Mouse (Mus musculus): ENCODE measurements around the gene Nt5dc1. TPM values are rescaled to one million over a fixed set of nuclear protein-coding genes. Genes with fewer than 3 reads are reported as not detected.
"Not testable (repeated sequence)": the region's sequence is repeated elsewhere in the genome, so short reads cannot be mapped to it uniquely, and the experiment has no call there.

Nt5dc1 gene
- total RNA-seq (2021) (10 to 100 TPM in 1 of 2 experiments, 1 to 10 TPM in 1; 10.0 to 10.6 TPM), polyA plus RNA-seq (2012; rRNA removed) (4.0 and 6.2 TPM in 2 replicates)
- long read RNA-seq, transcript Nt5dc1-201 (12 exons, 2,743 nt), result major isoform, 5 of 11 reads
- long read RNA-seq, partial matches to known transcripts, result 0 of 11 reads
- long read RNA-seq, other reads (novel, unspliced or antisense), result 3 of 11 reads

- Histone ChIP-seq H3K4me1 (ENCODE audit: control insufficient read depth, insufficient read depth, low read length) (peaks cover 5% of the 10 kb centered on the region), H3K36me3 (ENCODE audit: control insufficient read depth, insufficient read depth, low read length) (peaks cover 7% of the 10 kb centered on the region), H3K9ac (ENCODE audit: low read depth, low read length) (peak within 1 kb of the TSS; percentile 97), H3K79me2 (replicated peaks; ENCODE audit: control insufficient read depth, insufficient read depth, low read length) (no peaks in the 10 kb centered on the region), H3K27me3 (ENCODE audit: control insufficient read depth, insufficient read depth, low read length) (no peaks in the 10 kb centered on the region), H3K27ac (peak within 1 kb of the TSS; percentile 91), H3K4me3 (peak within 1 kb of the TSS; percentile 85)
- intact Hi-C loops (cut with DNase I), result loop anchor here (5.0 to 10.0 kb wide), 2 partner anchors 136 to 383 kb away; partner anchors contain the start of genes Trappc3l and Tspyl1
- peak; percentile 93 to 95 for DNase-seq
- WGBS, result under 1% methylated on average over 49 of the region's 49 CpGs
- TF ChIP-seq CTCF (IDR thresholded peaks at IDR 0.05), result no peak
- peak; percentile 86 for TF ChIP-seq POLR2A (IDR thresholded peaks at IDR 0.05; ENCODE audit: insufficient read depth, low read depth, low read length)
- no peak for TF ChIP-seq EP300 (IDR thresholded peaks at IDR 0.05; ENCODE audit: insufficient read depth, low read depth, low read length)
Observed at GRCm38 (mm10) chr10:34418204-34418756, at the start of gene Nt5dc1. Nt5dc1 (minus strand) TSS chr10:34418552.

DNA sequence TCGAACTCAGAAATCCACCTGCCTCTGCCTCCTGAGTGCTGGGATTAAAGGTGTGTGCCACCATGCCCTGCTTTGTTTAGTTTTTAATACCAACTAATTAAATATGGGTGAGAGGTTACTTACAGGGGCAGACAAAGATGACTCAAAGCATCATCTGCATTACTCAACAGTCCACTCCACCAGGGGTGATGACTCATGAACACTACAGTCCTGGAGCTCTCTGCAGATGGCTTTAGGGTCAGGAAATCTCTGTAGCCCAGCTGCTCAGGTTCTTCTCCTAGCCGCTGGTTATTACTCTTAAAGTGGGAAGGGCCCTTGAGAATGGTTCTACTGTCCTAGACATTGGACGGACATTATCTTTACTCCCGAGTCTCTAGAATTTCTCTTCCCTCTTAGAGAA lies 46.0 kb upstream of the Nt5dc1 start:
- WGBS, result 79% methylated on average over 4 of the region's 4 CpGs
- H3K27ac ChIP-seq, result no peak overlapping the region
- H3K79me2 ChIP-seq (replicated peaks; ENCODE audit: control insufficient read depth, insufficient read depth, low read length), result no peaks in the 10 kb centered on the region
- no peaks in the 10 kb centered on the region for H3K4me1 ChIP-seq (ENCODE audit: control insufficient read depth, insufficient read depth, low read length)
- H3K4me3 ChIP-seq, result no peak overlapping the region
- H3K9ac ChIP-seq (ENCODE audit: low read depth, low read length), result no peak overlapping the region
- H3K36me3 ChIP-seq (ENCODE audit: control insufficient read depth, insufficient read depth, low read length), result no peaks in the 10 kb centered on the region
- no peaks in the 10 kb centered on the region for H3K27me3 ChIP-seq (ENCODE audit: control insufficient read depth, insufficient read depth, low read length)
- TF ChIP-seq CTCF (IDR thresholded peaks at IDR 0.05) (no peak), POLR2A (IDR thresholded peaks at IDR 0.05; ENCODE audit: insufficient read depth, low read depth, low read length) (no peak), EP300 (IDR thresholded peaks at IDR 0.05; ENCODE audit: insufficient read depth, low read depth, low read length) (no peak)
- intact Hi-C loops (cut with DNase I), result no loop called here
- no peak for DNase-seq

GRCm38 (mm10) chr10:34461451-34461850 lies 43.1 kb upstream of the Nt5dc1 start:
- Histone ChIP-seq H3K27ac (no peak overlapping the region), H3K36me3 (ENCODE audit: control insufficient read depth, insufficient read depth, low read length) (no peaks in the 10 kb centered on the region), H3K4me3 (no peak overlapping the region), H3K9ac (ENCODE audit: low read depth, low read length) (no peak overlapping the region), H3K4me1 (ENCODE audit: control insufficient read depth, insufficient read depth, low read length) (no peaks in the 10 kb centered on the region), H3K79me2 (replicated peaks; ENCODE audit: control insufficient read depth, insufficient read depth, low read length) (no peaks in the 10 kb centered on the region), H3K27me3 (ENCODE audit: control insufficient read depth, insufficient read depth, low read length) (no peaks in the 10 kb centered on the region)
- 9% methylated on average over 4 of the region's 4 CpGs for WGBS
- peak in 1 of 2 experiments; percentile 36 for DNase-seq
- TF ChIP-seq EP300 (IDR thresholded peaks at IDR 0.05; ENCODE audit: insufficient read depth, low read depth, low read length) (no peak), CTCF (IDR thresholded peaks at IDR 0.05) (no peak), POLR2A (IDR thresholded peaks at IDR 0.05; ENCODE audit: insufficient read depth, low read depth, low read length) (no peak)
- intact Hi-C loops (cut with DNase I), result no loop called here

DNA sequence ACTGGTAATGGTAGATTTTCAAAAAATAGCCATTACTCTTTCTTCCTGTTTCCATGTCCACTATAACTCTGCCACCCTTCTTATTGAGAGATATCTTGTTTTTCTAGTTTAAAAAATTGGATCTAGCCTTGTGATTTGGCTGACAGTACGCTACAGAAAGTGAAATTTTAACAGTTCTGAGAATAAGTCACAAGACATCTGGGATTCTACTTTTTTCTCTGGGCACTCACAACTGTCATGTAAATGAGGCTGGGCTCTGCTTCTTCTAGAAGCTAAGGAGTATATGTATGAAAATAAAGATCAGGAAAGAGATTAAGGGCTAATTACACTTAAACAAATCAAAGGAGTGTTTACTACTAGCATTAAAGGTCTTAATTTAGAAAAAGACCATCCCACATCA lies 31.1 kb upstream of the Nt5dc1 start:
- TF ChIP-seq CTCF (IDR thresholded peaks at IDR 0.05), result no peak
- no peak for TF ChIP-seq EP300 (IDR thresholded peaks at IDR 0.05; ENCODE audit: insufficient read depth, low read depth, low read length)
- no peak for TF ChIP-seq POLR2A (IDR thresholded peaks at IDR 0.05; ENCODE audit: insufficient read depth, low read depth, low read length)
- H3K4me1 ChIP-seq (ENCODE audit: control insufficient read depth, insufficient read depth, low read length), result no peaks in the 10 kb centered on the region
- H3K36me3 ChIP-seq (ENCODE audit: control insufficient read depth, insufficient read depth, low read length), result no peaks in the 10 kb centered on the region
- 62% methylated on average over 1 of the region's 1 CpGs for WGBS
- H3K79me2 ChIP-seq (replicated peaks; ENCODE audit: control insufficient read depth, insufficient read depth, low read length), result no peaks in the 10 kb centered on the region
- no peak overlapping the region for H3K27ac ChIP-seq
- H3K27me3 ChIP-seq (ENCODE audit: control insufficient read depth, insufficient read depth, low read length), result no peaks in the 10 kb centered on the region
- no peak overlapping the region for H3K4me3 ChIP-seq
- DNase-seq, result no peak
- intact Hi-C loops (cut with DNase I), result no loop called here
- H3K9ac ChIP-seq (ENCODE audit: low read depth, low read length), result no peak overlapping the region

GRCm38 (mm10) chr10:34434191-34434590 lies 15.8 kb upstream of the Nt5dc1 start:
- intact Hi-C loops (cut with DNase I), result loop anchor here (10.0 kb wide), 1 partner anchor 181 kb away; no protein-coding TSS in a partner anchor
- not testable (repeated sequence) for H3K27ac ChIP-seq; H3K4me3 ChIP-seq; H3K27me3 ChIP-seq (ENCODE audit: control insufficient read depth, insufficient read depth, low read length); H3K4me1 ChIP-seq (ENCODE audit: control insufficient read depth, insufficient read depth, low read length); H3K36me3 ChIP-seq (ENCODE audit: control insufficient read depth, insufficient read depth, low read length); H3K9ac ChIP-seq (ENCODE audit: low read depth, low read length); DNase-seq; H3K79me2 ChIP-seq (replicated peaks; ENCODE audit: control insufficient read depth, insufficient read depth, low read length)
- 82% methylated on average over 7 of the region's 14 CpGs for WGBS

- H3K27ac ChIP-seq, result no peak overlapping the region
- H3K9ac ChIP-seq (ENCODE audit: low read depth, low read length), result no peak overlapping the region
- intact Hi-C loops (cut with DNase I), result loop anchor here (10.0 kb wide), 1 partner anchor 183 kb away; no protein-coding TSS in a partner anchor
- DNase-seq, result no peak
- no peak overlapping the region for H3K4me3 ChIP-seq
- TF ChIP-seq CTCF (IDR thresholded peaks at IDR 0.05) (peak; percentile 83), EP300 (IDR thresholded peaks at IDR 0.05; ENCODE audit: insufficient read depth, low read depth, low read length) (no peak)
- H3K4me1 ChIP-seq (ENCODE audit: control insufficient read depth, insufficient read depth, low read length), result no peaks in the 10 kb centered on the region
- no peaks in the 10 kb centered on the region for H3K36me3 ChIP-seq (ENCODE audit: control insufficient read depth, insufficient read depth, low read length)
- no peaks in the 10 kb centered on the region for H3K27me3 ChIP-seq (ENCODE audit: control insufficient read depth, insufficient read depth, low read length)
- no peaks in the 10 kb centered on the region for H3K79me2 ChIP-seq (replicated peaks; ENCODE audit: control insufficient read depth, insufficient read depth, low read length)
Observed at GRCm38 (mm10) chr10:34431783-34432182, 13.4 kb upstream of the Nt5dc1 start.

- 71% methylated on average over 4 of the region's 4 CpGs for WGBS
- H3K27ac ChIP-seq, result 0 out of 2 replicates have a peak overlapping the region, but pooled peaks have one; percentile 57
- peak overlapping the region; percentile 46 for H3K4me3 ChIP-seq
- intact Hi-C loops (cut with DNase I), result loop anchor here (5.0 to 10.0 kb wide), 2 partner anchors 136 to 384 kb away; partner anchors contain the start of genes Trappc3l and Tspyl1
- not testable (repeated sequence) for H3K36me3 ChIP-seq (ENCODE audit: control insufficient read depth, insufficient read depth, low read length); H3K27me3 ChIP-seq (ENCODE audit: control insufficient read depth, insufficient read depth, low read length); DNase-seq; H3K79me2 ChIP-seq (replicated peaks; ENCODE audit: control insufficient read depth, insufficient read depth, low read length); H3K4me1 ChIP-seq (ENCODE audit: control insufficient read depth, insufficient read depth, low read length)
- peak overlapping the region; percentile 60 for H3K9ac ChIP-seq (ENCODE audit: low read depth, low read length)
Observed at GRCm38 (mm10) chr10:34418794-34419193, 442 bp upstream of the Nt5dc1 start.
